Mouse (Mus musculus): ENCODE results near the gene Cdh13. TPM values are rescaled to one million over a fixed set of nuclear protein-coding genes. Genes with fewer than 3 reads are reported as not detected.

Cdh13 gene
- total and polyA plus RNA-seq, 3 experiments, result 162 to 172 (median 163) TPM

- no peak overlapping the region for H3K27ac ChIP-seq
- DNase-seq, result no peak
- no peak overlapping the region for H3K4me3 ChIP-seq
- H3K9ac ChIP-seq (ENCODE audit: low read depth, low read length), result no peak overlapping the region
- no peaks in the 10 kb centered on the region for H3K27me3 ChIP-seq (ENCODE audit: control insufficient read depth, insufficient read depth, low read length)
- 86% methylated on average over 8 of the region's 8 CpGs for WGBS
- H3K36me3 ChIP-seq (ENCODE audit: control insufficient read depth, insufficient read depth, low read length), result no peaks in the 10 kb centered on the region
- peaks cover 2% of the 10 kb centered on the region; the same call in 1 of the 2 replicates for H3K79me2 ChIP-seq (replicated peaks; ENCODE audit: control insufficient read depth, insufficient read depth, low read length)
- intact Hi-C loops (cut with DNase I), result no loop called here
- H3K4me1 ChIP-seq (ENCODE audit: control insufficient read depth, insufficient read depth, low read length), result no peaks in the 10 kb centered on the region
- TF ChIP-seq EP300 (IDR thresholded peaks at IDR 0.05; ENCODE audit: insufficient read depth, low read depth, low read length), result no peak
- no peak for TF ChIP-seq POLR2A (IDR thresholded peaks at IDR 0.05; ENCODE audit: insufficient read depth, low read depth, low read length)
- TF ChIP-seq CTCF (IDR thresholded peaks at IDR 0.05), result no peak
These were observed 255.5 kb downstream of the Cdh13 start for GRCm38 (mm10) chr8:118538816-118539558.

GRCm38 (mm10) chr8:118539559-118539819 is 256.0 kb downstream of the Cdh13 start:
- TF ChIP-seq POLR2A (IDR thresholded peaks at IDR 0.05; ENCODE audit: insufficient read depth, low read depth, low read length), result no peak
- TF ChIP-seq CTCF (IDR thresholded peaks at IDR 0.05), result no peak
- no peak for TF ChIP-seq EP300 (IDR thresholded peaks at IDR 0.05; ENCODE audit: insufficient read depth, low read depth, low read length)
- H3K27me3 ChIP-seq (ENCODE audit: control insufficient read depth, insufficient read depth, low read length), result no peaks in the 10 kb centered on the region
- no peak for DNase-seq
- intact Hi-C loops (cut with DNase I), result no loop called here
- H3K36me3 ChIP-seq (ENCODE audit: control insufficient read depth, insufficient read depth, low read length), result no peaks in the 10 kb centered on the region
- H3K9ac ChIP-seq (ENCODE audit: low read depth, low read length), result no peak overlapping the region
- H3K27ac ChIP-seq, result no peak overlapping the region
- H3K4me3 ChIP-seq, result no peak overlapping the region
- 47% methylated on average over 5 of the region's 5 CpGs for WGBS
- no peaks in the 10 kb centered on the region for H3K4me1 ChIP-seq (ENCODE audit: control insufficient read depth, insufficient read depth, low read length)
- H3K79me2 ChIP-seq (replicated peaks; ENCODE audit: control insufficient read depth, insufficient read depth, low read length), result peaks cover 2% of the 10 kb centered on the region; the same call in 1 of the 2 replicates

DNA sequence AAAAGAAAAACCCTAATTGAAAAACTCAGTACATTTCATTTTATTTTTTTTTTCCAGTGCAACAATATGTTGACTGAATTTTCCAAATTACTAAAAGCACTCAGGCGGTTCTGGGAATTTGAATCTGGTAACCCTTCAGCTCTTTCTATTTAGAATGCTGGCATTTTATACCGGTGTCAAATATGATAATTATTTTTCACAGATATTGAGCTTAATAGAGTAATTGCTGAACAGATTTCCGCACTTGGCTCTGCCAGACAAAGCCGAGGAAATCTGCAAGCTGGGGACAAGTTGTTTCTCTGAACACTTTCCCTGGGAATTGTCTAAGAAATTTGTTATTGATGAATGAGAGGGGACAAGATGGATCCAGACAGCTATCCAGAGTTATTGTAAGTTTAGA is 256.4 kb downstream of the Cdh13 start:
- TF ChIP-seq EP300 (IDR thresholded peaks at IDR 0.05; ENCODE audit: insufficient read depth, low read depth, low read length) (no peak), POLR2A (IDR thresholded peaks at IDR 0.05; ENCODE audit: insufficient read depth, low read depth, low read length) (no peak), CTCF (IDR thresholded peaks at IDR 0.05) (no peak)
- H3K4me1 ChIP-seq (ENCODE audit: control insufficient read depth, insufficient read depth, low read length), result no peaks in the 10 kb centered on the region
- no peaks in the 10 kb centered on the region for H3K27me3 ChIP-seq (ENCODE audit: control insufficient read depth, insufficient read depth, low read length)
- no peak overlapping the region for H3K27ac ChIP-seq
- H3K36me3 ChIP-seq (ENCODE audit: control insufficient read depth, insufficient read depth, low read length), result no peaks in the 10 kb centered on the region
- H3K79me2 ChIP-seq (replicated peaks; ENCODE audit: control insufficient read depth, insufficient read depth, low read length), result peaks cover 2% of the 10 kb centered on the region; the same call in 1 of the 2 replicates
- DNase-seq, result no peak
- no peak overlapping the region for H3K4me3 ChIP-seq
- no peak overlapping the region for H3K9ac ChIP-seq (ENCODE audit: low read depth, low read length)
- intact Hi-C loops (cut with DNase I), result no loop called here
- 90% methylated on average over 4 of the region's 4 CpGs for WGBS

GRCm38 (mm10) chr8:118552397-118552796 is 268.9 kb downstream of the Cdh13 start:
- no peak overlapping the region for H3K27ac ChIP-seq

DNA sequence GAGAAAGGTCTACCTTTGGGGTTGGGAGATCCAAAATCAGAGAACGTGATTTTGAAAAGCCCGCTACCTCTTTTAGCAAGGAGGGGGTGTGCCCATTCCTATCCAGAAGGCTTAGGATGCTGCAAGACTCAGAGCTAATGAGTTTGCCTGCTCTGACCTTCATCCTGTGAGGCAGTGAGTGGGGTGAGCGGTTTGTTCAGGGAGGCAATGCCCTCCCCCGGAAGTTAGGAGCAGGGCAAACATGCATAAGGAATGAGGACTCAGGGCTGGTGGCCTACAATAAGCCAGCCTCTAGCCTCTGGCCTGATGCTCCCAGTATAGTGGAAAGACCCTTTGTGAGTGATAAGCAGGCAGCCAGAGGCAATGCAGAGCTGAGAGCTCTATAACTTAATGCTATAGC is 269.3 kb downstream of the Cdh13 start:
- WGBS, result 81% methylated on average over 4 of the region's 4 CpGs
- Histone ChIP-seq H3K4me1 (ENCODE audit: control insufficient read depth, insufficient read depth, low read length) (no peaks in the 10 kb centered on the region), H3K36me3 (ENCODE audit: control insufficient read depth, insufficient read depth, low read length) (no peaks in the 10 kb centered on the region), H3K9ac (ENCODE audit: low read depth, low read length) (no peak overlapping the region), H3K79me2 (replicated peaks; ENCODE audit: control insufficient read depth, insufficient read depth, low read length) (no peaks in the 10 kb centered on the region), H3K27me3 (ENCODE audit: control insufficient read depth, insufficient read depth, low read length) (no peaks in the 10 kb centered on the region), H3K27ac (no peak overlapping the region), H3K4me3 (no peak overlapping the region)
- DNase-seq, result no peak
- intact Hi-C loops (cut with DNase I), result no loop called here
- TF ChIP-seq CTCF (IDR thresholded peaks at IDR 0.05) (no peak), EP300 (IDR thresholded peaks at IDR 0.05; ENCODE audit: insufficient read depth, low read depth, low read length) (no peak), POLR2A (IDR thresholded peaks at IDR 0.05; ENCODE audit: insufficient read depth, low read depth, low read length) (no peak)

More at GRCm38 (mm10) chr8:118552397-118552796, 268.9 kb downstream of the Cdh13 start:
- Histone ChIP-seq H3K4me1 (ENCODE audit: control insufficient read depth, insufficient read depth, low read length) (no peaks in the 10 kb centered on the region), H3K27me3 (ENCODE audit: control insufficient read depth, insufficient read depth, low read length) (no peaks in the 10 kb centered on the region), H3K36me3 (ENCODE audit: control insufficient read depth, insufficient read depth, low read length) (no peaks in the 10 kb centered on the region), H3K9ac (ENCODE audit: low read depth, low read length) (no peak overlapping the region), H3K4me3 (no peak overlapping the region), H3K79me2 (replicated peaks; ENCODE audit: control insufficient read depth, insufficient read depth, low read length) (no peaks in the 10 kb centered on the region)
- intact Hi-C loops (cut with DNase I), result no loop called here
- 95% methylated on average over 14 of the region's 14 CpGs for WGBS
- DNase-seq, result no peak
- TF ChIP-seq EP300 (IDR thresholded peaks at IDR 0.05; ENCODE audit: insufficient read depth, low read depth, low read length) (no peak), CTCF (IDR thresholded peaks at IDR 0.05) (no peak), POLR2A (IDR thresholded peaks at IDR 0.05; ENCODE audit: insufficient read depth, low read depth, low read length) (no peak)

DNA sequence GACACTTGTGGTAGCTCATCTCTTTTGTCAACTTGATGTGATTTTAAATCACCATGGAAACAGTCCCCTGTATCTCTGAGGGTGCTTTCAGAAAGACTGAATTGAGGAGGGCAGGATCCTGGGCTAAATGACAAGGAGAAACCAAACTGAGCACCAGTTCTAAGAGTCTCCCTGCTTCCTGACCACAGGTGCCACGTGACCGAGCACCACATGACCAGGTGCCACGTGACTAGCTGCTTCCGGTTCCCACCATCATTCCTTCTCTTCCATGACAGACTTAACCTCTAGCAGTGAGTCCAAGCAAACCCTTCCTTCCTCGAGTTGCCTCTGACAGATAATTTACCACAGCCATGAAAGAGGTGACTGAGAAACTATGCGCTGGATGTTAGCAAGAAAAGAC is 280.5 kb downstream of the Cdh13 start:
- no peak overlapping the region for H3K9ac ChIP-seq (ENCODE audit: low read depth, low read length)
- no peak for DNase-seq
- WGBS, result 82% methylated on average over 6 of the region's 6 CpGs

More for the DNA sequence above, 280.5 kb downstream of the Cdh13 start:
- no peak overlapping the region for H3K4me3 ChIP-seq
- H3K27ac ChIP-seq, result no peak overlapping the region
- H3K79me2 ChIP-seq (replicated peaks; ENCODE audit: control insufficient read depth, insufficient read depth, low read length), result no peaks in the 10 kb centered on the region
- intact Hi-C loops (cut with DNase I), result no loop called here
- no peaks in the 10 kb centered on the region for H3K27me3 ChIP-seq (ENCODE audit: control insufficient read depth, insufficient read depth, low read length)
- H3K36me3 ChIP-seq (ENCODE audit: control insufficient read depth, insufficient read depth, low read length), result peaks cover 3% of the 10 kb centered on the region; the same call in 1 of the 2 replicates
- no peak for TF ChIP-seq EP300 (IDR thresholded peaks at IDR 0.05; ENCODE audit: insufficient read depth, low read depth, low read length)
- TF ChIP-seq POLR2A (IDR thresholded peaks at IDR 0.05; ENCODE audit: insufficient read depth, low read depth, low read length), result no peak
- no peak for TF ChIP-seq CTCF (IDR thresholded peaks at IDR 0.05)
- H3K4me1 ChIP-seq (ENCODE audit: control insufficient read depth, insufficient read depth, low read length), result peaks cover 9% of the 10 kb centered on the region

Measured in heart, adult 2 months (tissue).